Mouse (Mus musculus): ENCODE measurements around the gene Pbld2. TPM values are rescaled to one million over a fixed set of nuclear protein-coding genes. Genes with fewer than 3 reads are reported as not detected.
A peak's percentile ranks its signal among the peaks of the same experiment; 100 is the strongest.

Pbld2 gene
- polyA plus RNA-seq, 1 experiment = 2.5 TPM

- no peak overlapping the region for H3K27ac ChIP-seq (ENCODE audit: insufficient read depth, low read length)
- H3K27me3 ChIP-seq (ENCODE audit: control insufficient read depth, insufficient read depth, low read length) = no peaks in the 10 kb centered on the region
- H3K4me1 ChIP-seq (ENCODE audit: control insufficient read depth, insufficient read depth, low read length) = no peaks in the 10 kb centered on the region
- TF ChIP-seq CTCF (IDR thresholded peaks at IDR 0.05; ENCODE audit: borderline replicate concordance, insufficient read depth, low read depth, low read length) = no peak
- TF ChIP-seq POLR2A (IDR thresholded peaks at IDR 0.05; ENCODE audit: borderline replicate concordance, insufficient read depth, low read length) = no peak
- 61% methylated on average over 8 of the region's 8 CpGs for WGBS
- no peak for DNase-seq
- no peak overlapping the region for H3K4me3 ChIP-seq (replicated peaks; ENCODE audit: insufficient read depth, low read depth, low read length)
Observed at GRCm38 (mm10) chr10:63065561-63065960, 41.4 kb downstream of the Pbld2 start.

GRCm38 (mm10) chr10:63065988-63066387 lies 41.9 kb downstream of the Pbld2 start:
- 3% methylated on average over 5 of the region's 5 CpGs for WGBS
- H3K4me1 ChIP-seq (ENCODE audit: control insufficient read depth, insufficient read depth, low read length) = no peaks in the 10 kb centered on the region
- no peak overlapping the region for H3K4me3 ChIP-seq (replicated peaks; ENCODE audit: insufficient read depth, low read depth, low read length)
- H3K27ac ChIP-seq (ENCODE audit: insufficient read depth, low read length) = no peak overlapping the region
- no peaks in the 10 kb centered on the region for H3K27me3 ChIP-seq (ENCODE audit: control insufficient read depth, insufficient read depth, low read length)
- DNase-seq = peak; percentile 86 to 90
- TF ChIP-seq POLR2A (IDR thresholded peaks at IDR 0.05; ENCODE audit: borderline replicate concordance, insufficient read depth, low read length) (no peak), CTCF (IDR thresholded peaks at IDR 0.05; ENCODE audit: borderline replicate concordance, insufficient read depth, low read depth, low read length) (peak; percentile 94)

GRCm38 (mm10) chr10:63086304-63086703 lies 62.2 kb downstream of the Pbld2 start:
- Histone ChIP-seq H3K27ac (ENCODE audit: insufficient read depth, low read length) (no peak overlapping the region), H3K4me3 (replicated peaks; ENCODE audit: insufficient read depth, low read depth, low read length) (no peak overlapping the region), H3K4me1 (ENCODE audit: control insufficient read depth, insufficient read depth, low read length) (peaks cover 13% of the 10 kb centered on the region), H3K27me3 (ENCODE audit: control insufficient read depth, insufficient read depth, low read length) (no peaks in the 10 kb centered on the region)
- DNase-seq = no peak
- no peak for TF ChIP-seq CTCF (IDR thresholded peaks at IDR 0.05; ENCODE audit: borderline replicate concordance, insufficient read depth, low read depth, low read length)
- 90% methylated on average over 10 of the region's 10 CpGs for WGBS

- H3K27ac ChIP-seq (ENCODE audit: insufficient read depth, low read length) = no peak overlapping the region
- DNase-seq = no peak
- H3K4me1 ChIP-seq (ENCODE audit: control insufficient read depth, insufficient read depth, low read length) = peaks cover 25% of the 10 kb centered on the region
- TF ChIP-seq POLR2A (IDR thresholded peaks at IDR 0.05; ENCODE audit: borderline replicate concordance, insufficient read depth, low read length) = no peak
- WGBS = 78% methylated on average over 8 of the region's 8 CpGs
- peak overlapping the region; percentile 5 for H3K4me3 ChIP-seq (replicated peaks; ENCODE audit: insufficient read depth, low read depth, low read length)
- H3K27me3 ChIP-seq (ENCODE audit: control insufficient read depth, insufficient read depth, low read length) = no peaks in the 10 kb centered on the region
Observed at GRCm38 (mm10) chr10:63089103-63089757, 65.1 kb downstream of the Pbld2 start.

- peak overlapping the region; percentile 5 for H3K4me3 ChIP-seq (replicated peaks; ENCODE audit: insufficient read depth, low read depth, low read length)
- H3K4me1 ChIP-seq (ENCODE audit: control insufficient read depth, insufficient read depth, low read length) = peaks cover 21% of the 10 kb centered on the region
- WGBS = 10% methylated on average over 26 of the region's 26 CpGs
- peak; percentile 61 to 62 for DNase-seq
- no peak for TF ChIP-seq POLR2A (IDR thresholded peaks at IDR 0.05; ENCODE audit: borderline replicate concordance, insufficient read depth, low read length)
- no peak for TF ChIP-seq CTCF (IDR thresholded peaks at IDR 0.05; ENCODE audit: borderline replicate concordance, insufficient read depth, low read depth, low read length)
- H3K27me3 ChIP-seq (ENCODE audit: control insufficient read depth, insufficient read depth, low read length) = no peaks in the 10 kb centered on the region
- peak overlapping the region; percentile 2; the same call in 1 of the 2 replicates for H3K27ac ChIP-seq (ENCODE audit: insufficient read depth, low read length)
Observed at GRCm38 (mm10) chr10:63089758-63090571, 65.8 kb downstream of the Pbld2 start.

GRCm38 (mm10) chr10:63091915-63092314 lies 67.8 kb downstream of the Pbld2 start:
- Histone ChIP-seq H3K4me1 (ENCODE audit: control insufficient read depth, insufficient read depth, low read length) (peaks cover 26% of the 10 kb centered on the region), H3K4me3 (replicated peaks; ENCODE audit: insufficient read depth, low read depth, low read length) (no peak overlapping the region), H3K27ac (ENCODE audit: insufficient read depth, low read length) (no peak overlapping the region), H3K27me3 (ENCODE audit: control insufficient read depth, insufficient read depth, low read length) (no peaks in the 10 kb centered on the region)
- DNase-seq = no peak
- TF ChIP-seq CTCF (IDR thresholded peaks at IDR 0.05; ENCODE audit: borderline replicate concordance, insufficient read depth, low read depth, low read length) (no peak), POLR2A (IDR thresholded peaks at IDR 0.05; ENCODE audit: borderline replicate concordance, insufficient read depth, low read length) (no peak)
- WGBS = 76% methylated on average over 7 of the region's 7 CpGs

- Histone ChIP-seq H3K27me3 (ENCODE audit: control insufficient read depth, insufficient read depth, low read length) (no peaks in the 10 kb centered on the region), H3K27ac (ENCODE audit: insufficient read depth, low read length) (peak overlapping the region; percentile 85), H3K4me3 (replicated peaks; ENCODE audit: insufficient read depth, low read depth, low read length) (no peak overlapping the region), H3K4me1 (ENCODE audit: control insufficient read depth, insufficient read depth, low read length) (peaks cover 26% of the 10 kb centered on the region)
- no peak for TF ChIP-seq CTCF (IDR thresholded peaks at IDR 0.05; ENCODE audit: borderline replicate concordance, insufficient read depth, low read depth, low read length)
- TF ChIP-seq POLR2A (IDR thresholded peaks at IDR 0.05; ENCODE audit: borderline replicate concordance, insufficient read depth, low read length) = no peak
- 13% methylated on average over 10 of the region's 10 CpGs for WGBS
- peak; percentile 67 to 86 for DNase-seq
Observed at GRCm38 (mm10) chr10:63092616-63093550, 68.8 kb downstream of the Pbld2 start.
